Mouse (Mus musculus) layer of hippocampus, adult 2 months (tissue): ENCODE measurements around the gene 2610028H24Rik. TPM values are rescaled to one million over a fixed set of nuclear protein-coding genes. Genes with fewer than 3 reads are reported as not detected.

Experiments
- DNase-seq, 2 experiments: peaks; one replicate each; pipeline ENCODE4 v3.0.0; 2022; ENCODE audit warnings: low spot score in 2 of 2
- H3K27ac ChIP-seq: fragments of 200-600 bp; 2 replicates; pipeline ENCODE4 v1.8.1; 2022
- H3K4me3 ChIP-seq: fragments of 200-600 bp; 2 replicates; pipeline ENCODE4 v1.8.1; 2022; ENCODE audit warnings: mild to moderate bottlenecking
- CTCF ChIP-seq: fragments of 200-600 bp; conservative IDR thresholded peaks from 2 replicates; pipeline ENCODE4 v1.8.1; 2022; ENCODE audit warnings: antibody characterized with exemption, mild to moderate bottlenecking, moderate library complexity
- long read RNA-seq, 2 experiments: library from polyadenylated mRNA; stranded (forward); transcript quantifications; one replicate each; pipeline ENCODE4 v2.0.0; 2021; ENCODE audit warnings: borderline mapping rate in 2 of 2
- total RNA-seq, 2 experiments: library from RNA; stranded (reverse); gene quantifications; 2 replicates each; pipeline ENCODE4 v1.2.3; 2021

Gene 2610028H24Rik
- not detected for total RNA-seq
- long read RNA-seq, experiment 1 = 0 reads
- long read RNA-seq, experiment 2 = 0 reads

GRCm38 (mm10) chr10:76448851-76449250 is at the start of gene 2610028H24Rik:
Gene 2610028H24Rik (plus strand): TSS chr10:76449081.
- no peak within 1 kb of the TSS for H3K27ac ChIP-seq
- no peak for TF ChIP-seq CTCF
- H3K4me3 ChIP-seq = no peak within 1 kb of the TSS
- no peak for DNase-seq

DNA sequence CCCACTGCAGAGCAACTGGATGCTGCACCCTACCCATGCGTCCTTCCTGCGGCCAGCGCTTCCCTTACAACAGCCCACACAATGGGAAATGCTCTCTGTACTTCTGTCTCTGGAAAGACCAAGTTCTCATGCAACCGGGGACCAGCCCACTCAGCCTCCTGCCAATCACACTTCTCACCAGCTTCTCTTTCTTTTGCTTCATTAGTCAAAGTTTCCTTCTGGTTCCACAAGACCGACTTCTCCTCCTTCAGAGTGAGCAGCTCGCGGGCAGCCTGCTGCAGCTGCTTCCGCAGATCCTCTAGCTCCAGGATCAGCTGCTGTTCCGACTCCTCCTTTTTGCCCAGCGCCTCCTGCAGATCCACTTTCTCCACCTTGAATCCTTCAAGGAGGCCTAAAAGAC is 40.4 kb upstream of the 2610028H24Rik start:
- TF ChIP-seq CTCF = no peak
- peak overlapping the region; percentile 57; the same call in 1 of the 2 replicates for H3K27ac ChIP-seq
- peak; percentile 27 to 41 for DNase-seq
- no peak overlapping the region for H3K4me3 ChIP-seq

DNA sequence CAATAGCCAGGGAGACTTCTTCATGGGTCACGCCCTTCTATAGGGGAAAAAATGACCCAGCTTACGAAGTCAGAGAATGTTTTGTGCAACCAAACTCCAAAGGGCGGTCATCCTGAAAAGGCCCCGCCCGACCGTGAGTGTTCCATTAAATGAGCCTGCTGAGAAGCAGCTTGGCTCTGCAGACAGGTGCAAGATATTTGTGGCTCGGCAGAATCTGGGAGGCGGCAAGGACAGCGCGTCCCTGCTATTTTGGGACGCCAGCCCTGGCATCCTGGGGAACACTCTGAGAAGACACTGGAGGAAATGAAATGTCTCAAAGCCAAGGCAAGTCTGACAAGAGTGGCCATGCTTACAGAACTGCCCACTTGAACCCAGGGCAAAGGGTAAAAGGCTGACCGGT is 32.1 kb upstream of the 2610028H24Rik start:
- Histone ChIP-seq H3K4me3 (no peak overlapping the region), H3K27ac (no peak overlapping the region)
- TF ChIP-seq CTCF = no peak
- peak in 1 of 2 experiments; percentile 41 for DNase-seq

- TF ChIP-seq CTCF = no peak
- no peak for DNase-seq
- Histone ChIP-seq H3K27ac (no peak overlapping the region), H3K4me3 (no peak overlapping the region)
These were observed 23.2 kb upstream of the 2610028H24Rik start for GRCm38 (mm10) chr10:76425674-76426073.

DNA sequence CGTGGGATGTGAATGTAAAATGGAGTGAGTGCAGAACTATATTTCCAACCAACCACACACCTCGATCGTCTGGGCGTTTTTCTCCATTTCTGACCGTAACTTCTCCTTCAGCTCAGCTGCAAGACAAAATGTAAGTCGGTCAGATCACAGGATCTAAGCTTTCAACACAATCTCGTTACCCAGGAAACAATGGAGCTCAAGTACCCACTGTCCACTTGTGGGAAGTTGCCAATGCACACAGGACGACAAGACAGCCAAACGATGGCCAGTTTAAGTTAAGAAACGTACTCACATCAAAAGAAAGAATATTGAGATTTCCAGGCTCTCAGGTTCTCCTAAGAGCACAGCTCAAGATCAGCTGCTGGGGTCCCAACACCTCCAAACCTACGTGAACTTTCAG is 15.0 kb upstream of the 2610028H24Rik start:
- Histone ChIP-seq H3K27ac (no peak overlapping the region), H3K4me3 (no peak overlapping the region)
- no peak for TF ChIP-seq CTCF
- DNase-seq = no peak

- no peak overlapping the region for H3K27ac ChIP-seq
- DNase-seq = no peak
- no peak overlapping the region for H3K4me3 ChIP-seq
- TF ChIP-seq CTCF = no peak
These were observed 9.6 kb upstream of the 2610028H24Rik start for GRCm38 (mm10) chr10:76439107-76439890.

- no peak for DNase-seq
- Histone ChIP-seq H3K27ac (no peak within 1 kb of the TSS), H3K4me3 (no peak within 1 kb of the TSS)
- no peak for TF ChIP-seq CTCF
These were observed 8.6 kb upstream of the 2610028H24Rik start, which contains the start of gene AC141477.1 for GRCm38 (mm10) chr10:76440281-76440680. Gene AC141477.1 (minus strand): TSS chr10:76440444.

GRCm38 (mm10) chr10:76442178-76443088 is 6.4 kb upstream of the 2610028H24Rik start, which contains the start of gene Pcnt:
Gene Pcnt (minus strand): TSS chr10:76442786.
- Histone ChIP-seq H3K4me3 (peak within 1 kb of the TSS; percentile 78), H3K27ac (peak within 1 kb of the TSS; percentile 96)
- peak; percentile 89 for TF ChIP-seq CTCF
- DNase-seq = peak; percentile 97 to 98

DNA sequence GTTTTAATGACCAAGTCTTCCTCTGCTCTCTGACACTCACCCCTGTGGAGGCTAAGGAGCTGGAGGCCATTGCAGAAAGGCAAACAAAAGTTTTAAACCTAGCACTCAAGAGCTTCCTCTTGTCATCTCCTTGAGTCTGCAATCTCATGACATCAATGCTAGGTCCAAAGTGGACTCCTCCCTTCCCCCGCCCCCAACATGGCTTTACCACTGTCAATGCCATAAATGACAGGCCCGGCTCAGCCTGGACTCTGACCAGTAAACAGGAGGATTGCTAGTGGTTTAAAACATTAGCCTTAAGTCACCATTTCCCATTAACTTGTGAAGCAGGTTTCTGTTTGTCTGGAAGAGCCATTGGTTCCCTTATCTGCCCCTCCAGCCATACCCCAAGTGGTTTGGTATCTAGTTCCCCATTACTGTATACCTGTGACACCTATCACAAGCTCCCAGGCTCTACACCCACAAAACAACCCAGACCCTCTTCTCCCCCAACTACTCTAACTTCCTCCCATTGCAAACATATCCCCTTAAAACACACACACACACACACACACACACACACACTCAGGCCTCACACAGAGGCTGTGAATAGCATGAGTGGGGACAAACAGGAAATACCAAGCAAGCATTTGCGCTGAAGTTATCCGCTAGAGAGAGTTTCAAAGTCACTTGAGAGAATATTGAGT is 2.7 kb upstream of the 2610028H24Rik start:
- no peak overlapping the region for H3K27ac ChIP-seq
- H3K4me3 ChIP-seq = no peak overlapping the region
- DNase-seq = no peak
- TF ChIP-seq CTCF = no peak

DNA sequence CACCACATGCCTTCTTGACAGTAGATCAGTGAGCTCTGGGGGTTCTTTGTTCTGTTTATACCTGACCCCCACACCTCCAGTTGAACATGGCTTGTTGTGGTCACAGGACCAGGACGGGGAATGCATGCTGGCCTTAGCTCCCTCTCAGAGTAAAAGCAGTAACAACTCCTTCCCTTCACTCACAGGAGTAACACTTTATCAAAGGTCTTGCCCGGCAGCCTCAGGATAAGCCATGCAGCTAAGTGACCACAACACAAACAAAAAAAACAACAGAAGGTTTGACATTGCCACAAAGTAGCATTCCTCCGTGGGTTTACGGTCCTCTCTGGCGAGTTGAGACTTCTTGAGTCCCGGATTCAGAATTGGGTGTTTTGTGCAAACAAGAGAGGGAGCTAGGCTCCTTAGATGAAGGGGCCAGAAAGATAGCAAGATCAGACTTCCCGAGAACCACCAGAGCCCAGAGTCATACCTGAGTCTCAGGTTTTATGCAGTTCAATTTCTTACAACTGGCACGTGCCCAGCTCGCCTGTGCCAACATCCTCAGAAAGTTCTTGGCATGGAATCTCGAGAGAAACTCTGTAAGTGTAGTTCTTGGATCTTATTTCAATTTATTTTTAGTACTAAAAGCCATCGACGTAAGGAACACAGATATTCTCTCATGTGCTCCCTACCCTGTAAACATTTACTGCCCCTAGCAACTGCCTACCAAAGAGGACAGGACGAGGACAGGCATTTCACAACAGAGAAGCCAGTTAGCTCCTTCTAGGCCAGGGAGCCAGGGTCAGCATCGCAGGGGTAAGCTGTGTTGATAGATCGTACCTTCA is 1.3 kb upstream of the 2610028H24Rik start:
- Histone ChIP-seq H3K4me3 (no peak overlapping the region), H3K27ac (no peak overlapping the region)
- no peak for DNase-seq
- no peak for TF ChIP-seq CTCF

DNA sequence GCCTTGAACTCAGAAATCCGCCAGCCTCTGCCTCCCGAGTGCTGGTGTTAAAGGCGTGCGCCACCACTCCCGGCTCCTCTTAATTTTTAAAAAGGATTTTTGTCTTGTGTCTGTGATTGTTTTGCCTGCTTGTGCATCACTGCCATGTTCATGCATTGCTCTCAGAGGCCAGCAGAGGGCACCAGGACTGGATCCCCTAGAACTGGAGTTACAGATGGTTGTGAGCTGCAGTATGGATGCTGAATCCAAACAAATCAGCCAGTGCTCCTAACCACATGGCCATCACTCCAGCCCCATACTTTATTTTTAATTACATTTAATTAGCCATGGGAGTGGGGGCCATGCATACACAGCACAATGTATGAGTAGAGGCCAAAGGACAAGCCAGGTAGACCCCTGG is 6.4 kb downstream of the 2610028H24Rik start:
- Histone ChIP-seq H3K27ac (no peak overlapping the region), H3K4me3 (no peak overlapping the region)
- peak; percentile 34 to 55 for DNase-seq
- peak; percentile 81 for TF ChIP-seq CTCF

- TF ChIP-seq CTCF = no peak
- no peak overlapping the region for H3K27ac ChIP-seq
- H3K4me3 ChIP-seq = no peak overlapping the region
- no peak for DNase-seq
These were observed 12.4 kb downstream of the 2610028H24Rik start for GRCm38 (mm10) chr10:76461255-76461654.
